Mouse (Mus musculus): Measurements from ENCODE around the gene Sfn.

Gene Sfn

DNA sequence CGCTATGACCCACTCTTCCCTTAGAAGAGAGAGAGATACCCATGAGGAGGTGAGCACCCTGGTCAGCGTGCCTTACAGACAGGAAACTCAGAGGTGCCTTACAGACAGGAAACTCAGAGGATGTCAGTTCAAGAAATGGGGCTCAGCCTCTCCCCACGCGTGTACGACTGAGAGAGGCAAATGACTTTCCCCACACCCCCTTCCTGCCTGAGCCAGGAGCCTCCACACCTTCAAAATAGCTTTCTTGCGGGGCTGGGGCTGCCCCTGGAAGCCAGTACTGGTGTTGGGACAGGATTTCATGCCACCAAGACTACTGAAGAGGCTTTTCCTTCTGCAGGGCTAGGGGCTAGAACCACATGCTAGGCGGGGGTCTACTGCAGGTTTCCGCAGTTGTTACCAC is 18.7 kb upstream of the Sfn start:
- no peak for DNase-seq (ENCODE audit: low read depth)

DNA sequence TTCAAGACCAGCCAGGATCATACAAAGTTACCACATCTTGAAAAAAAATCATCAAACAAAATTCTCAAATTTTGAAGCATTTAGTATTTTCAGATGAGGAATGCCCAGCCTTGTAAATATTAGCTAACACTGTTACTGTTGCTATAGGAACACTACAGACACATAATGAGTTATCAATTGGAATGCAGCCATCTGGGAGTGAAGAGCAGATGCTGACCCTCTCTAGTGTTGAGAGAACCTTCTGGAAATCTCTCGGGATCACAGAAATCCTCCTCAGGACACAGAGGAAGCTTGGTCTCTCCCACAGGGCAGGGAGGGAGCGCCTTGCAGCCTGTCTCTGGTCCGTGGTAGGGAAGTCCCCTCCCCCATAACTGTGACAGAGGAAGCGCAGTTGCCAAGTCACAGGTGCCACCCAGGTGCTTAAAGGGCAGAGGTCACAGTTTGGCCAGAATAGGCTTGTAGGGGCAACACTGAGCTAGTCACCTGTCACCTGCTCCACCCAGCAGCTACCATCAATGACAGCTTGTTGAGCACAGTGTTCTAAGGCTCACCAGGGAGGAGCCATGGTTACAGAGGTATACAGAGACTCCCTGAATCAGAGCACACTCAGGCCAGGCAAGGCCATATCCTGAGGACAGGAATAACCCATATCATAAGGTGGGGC is 17.6 kb upstream of the Sfn start:
- no peak for DNase-seq (ENCODE audit: low read depth)

- DNase-seq (ENCODE audit: low read depth) = no peak
These were observed 16.0 kb upstream of the Sfn start for GRCm38 (mm10) chr4:133617936-133618335.

DNA sequence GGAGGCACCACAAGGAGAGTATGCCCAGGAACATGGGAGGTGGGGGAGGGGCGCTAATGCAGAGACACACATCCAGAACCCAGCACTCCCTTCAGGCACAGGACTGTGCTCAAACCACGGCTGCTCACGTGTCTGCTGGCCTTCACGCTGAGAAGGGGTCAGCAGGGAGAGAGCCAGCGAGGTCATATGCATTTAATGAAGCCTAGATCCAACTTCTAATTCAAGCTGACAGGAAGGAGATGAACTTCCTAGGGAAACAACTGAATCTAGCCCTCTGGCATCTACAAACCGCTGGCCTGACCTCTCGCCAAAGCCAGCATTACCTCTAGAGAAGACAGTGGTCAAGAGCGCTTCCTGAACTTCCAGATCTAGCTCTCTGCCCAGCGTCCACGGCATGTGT is 13.4 kb upstream of the Sfn start:
- no peak for DNase-seq (ENCODE audit: low read depth)

GRCm38 (mm10) chr4:133614274-133614761 is 12.3 kb upstream of the Sfn start:
- DNase-seq (ENCODE audit: low read depth) = no peak

GRCm38 (mm10) chr4:133613867-133614266 is 11.9 kb upstream of the Sfn start:
- no peak for DNase-seq (ENCODE audit: low read depth)

DNA sequence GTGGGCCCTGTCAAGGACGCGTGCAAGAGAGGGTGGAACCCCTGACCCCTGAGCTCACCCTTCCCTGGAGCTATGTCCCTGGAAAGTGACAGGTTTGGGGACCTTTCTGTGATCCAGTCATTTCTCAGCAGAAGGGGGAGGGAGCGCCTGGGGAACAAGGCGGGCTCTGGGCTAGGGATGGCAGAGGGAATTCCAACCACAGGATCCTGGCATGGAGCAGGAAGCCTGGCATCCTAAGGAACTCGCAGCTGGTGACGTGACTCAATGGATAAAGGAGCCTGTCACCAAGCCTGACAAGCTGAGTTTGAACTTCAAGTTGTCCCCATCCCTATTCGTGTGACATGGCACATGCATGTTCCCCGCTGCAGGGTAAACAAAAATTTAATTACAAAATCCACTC is 11.1 kb upstream of the Sfn start:
- DNase-seq (ENCODE audit: low read depth) = no peak

DNA sequence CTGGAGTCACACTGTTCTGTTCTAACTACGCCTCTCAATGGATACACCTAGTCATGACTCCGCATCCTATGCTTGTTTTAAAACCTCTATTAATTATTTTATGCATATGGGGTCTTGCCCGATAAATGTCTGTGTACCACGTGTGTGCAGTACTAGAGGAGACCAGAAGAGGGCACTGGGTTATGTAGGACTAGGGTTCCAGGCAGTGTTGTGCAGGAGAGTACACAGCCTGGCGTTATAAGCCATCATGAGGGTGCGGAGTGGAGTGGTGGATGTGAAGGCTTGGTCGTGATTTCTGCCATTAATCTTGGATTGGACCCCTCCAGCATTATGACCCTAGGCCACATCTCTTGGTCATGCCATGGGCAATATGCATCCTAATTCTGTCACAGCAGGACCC is 10.4 kb upstream of the Sfn start:
- DNase-seq (ENCODE audit: low read depth) = no peak

GRCm38 (mm10) chr4:133611815-133612214 is 9.8 kb upstream of the Sfn start:
- DNase-seq (ENCODE audit: low read depth) = no peak

DNA sequence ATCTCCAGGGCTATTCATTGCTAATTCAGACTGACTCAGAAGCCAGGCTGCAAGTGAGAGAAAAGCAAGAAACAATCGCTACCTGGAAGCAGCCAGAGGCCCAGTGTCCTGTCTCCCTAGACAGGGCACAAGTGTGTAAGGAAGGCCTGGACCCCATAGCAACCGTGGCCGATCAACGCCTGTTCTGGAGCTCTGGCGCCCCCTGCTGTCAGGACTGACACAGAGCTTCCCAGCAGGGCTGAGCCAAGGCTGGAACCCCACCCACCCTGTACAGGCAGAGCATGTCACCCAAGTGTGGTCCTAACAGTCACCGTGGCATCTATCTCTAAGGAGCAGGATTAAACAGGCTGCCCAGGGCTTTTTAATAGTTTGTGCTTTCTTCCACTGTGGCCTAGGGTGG is 7.8 kb upstream of the Sfn start:
- peak; percentile 71 for DNase-seq (ENCODE audit: low read depth)

DNA sequence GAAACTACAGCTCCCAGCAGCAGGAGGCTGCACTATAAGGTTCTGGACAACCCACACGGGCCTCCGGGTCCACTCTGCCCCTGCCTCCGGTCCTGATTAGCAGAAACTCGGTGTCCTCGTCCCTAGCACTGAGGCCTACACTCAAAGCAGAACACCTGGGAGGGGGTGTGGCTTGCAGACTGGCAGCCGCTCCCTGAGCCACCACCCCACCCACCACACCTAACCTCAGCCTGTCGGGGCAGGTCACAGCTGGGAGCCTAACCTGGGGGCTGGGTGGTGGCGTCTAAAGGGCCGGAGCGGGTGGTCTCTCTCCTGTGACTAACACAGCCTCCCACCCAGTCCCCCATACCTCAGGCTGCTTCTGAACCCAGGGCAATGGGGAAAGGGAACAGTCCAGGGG is 5.3 kb upstream of the Sfn start:
- no peak for DNase-seq (ENCODE audit: low read depth)

- DNase-seq (ENCODE audit: low read depth) = no peak
These were observed 3.4 kb upstream of the Sfn start for GRCm38 (mm10) chr4:133605330-133605729.

GRCm38 (mm10) chr4:133604856-133605255 is 2.9 kb upstream of the Sfn start:
- no peak for DNase-seq (ENCODE audit: low read depth)

GRCm38 (mm10) chr4:133604175-133604574 is 2.2 kb upstream of the Sfn start:
- no peak for DNase-seq (ENCODE audit: low read depth)

- DNase-seq (ENCODE audit: low read depth) = no peak
These were observed 1.1 kb upstream of the Sfn start for GRCm38 (mm10) chr4:133603056-133603455.

DNA sequence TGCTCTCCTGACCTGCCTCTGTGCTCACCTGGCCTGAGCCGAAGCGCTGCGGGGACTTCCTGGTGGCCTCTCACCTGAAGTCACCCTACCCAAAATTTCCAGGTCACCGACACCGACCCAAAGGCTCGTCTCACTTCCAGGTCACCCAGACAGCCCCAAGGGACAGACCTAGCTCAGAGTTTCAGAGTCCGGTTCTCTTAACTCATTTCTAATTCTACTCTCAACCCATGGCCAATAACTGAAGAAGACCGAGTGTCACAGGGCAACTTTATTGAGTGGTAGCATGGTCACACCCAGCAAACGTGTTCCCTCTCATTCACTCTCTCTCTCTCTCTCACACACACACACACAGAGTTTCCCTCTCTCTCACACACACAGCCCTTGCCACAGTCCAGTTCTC is 1.7 kb downstream of the Sfn start:
- DNase-seq (ENCODE audit: low read depth) = no peak

DNA sequence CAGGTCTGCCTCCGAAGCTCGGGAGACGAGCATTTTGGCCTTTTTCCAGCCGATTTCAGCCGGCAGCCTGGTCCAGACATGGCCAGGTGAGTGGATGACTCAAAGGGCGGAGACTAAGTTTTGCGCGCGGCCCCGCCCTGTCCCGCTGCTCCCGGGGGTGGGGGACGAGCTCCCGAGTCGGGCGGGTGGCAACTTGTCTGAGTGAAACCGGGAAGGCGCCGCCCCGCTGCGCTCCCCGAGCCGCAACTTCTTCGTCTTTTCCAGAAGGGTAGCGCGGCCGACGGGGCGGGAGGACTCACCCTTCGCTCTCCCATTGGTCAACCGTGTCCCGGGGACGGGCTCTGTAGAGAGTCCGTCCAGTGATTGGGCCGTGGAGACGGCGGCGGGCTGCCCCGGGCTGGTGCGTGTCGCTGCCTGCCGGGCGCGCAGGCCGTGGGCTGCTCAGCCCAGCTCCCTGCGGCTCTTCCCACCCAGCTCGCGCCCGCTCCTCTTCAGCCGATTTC is 2.3 kb downstream of the Sfn start:
- peak; percentile 77 for DNase-seq (ENCODE audit: low read depth)

- no peak for DNase-seq (ENCODE audit: low read depth)
These were observed 2.9 kb downstream of the Sfn start for GRCm38 (mm10) chr4:133599116-133599515.

GRCm38 (mm10) chr4:133598616-133599015 is 3.4 kb downstream of the Sfn start:
- no peak for DNase-seq (ENCODE audit: low read depth)

GRCm38 (mm10) chr4:133596084-133596483 is 5.9 kb downstream of the Sfn start:
- no peak for DNase-seq (ENCODE audit: low read depth)

DNA sequence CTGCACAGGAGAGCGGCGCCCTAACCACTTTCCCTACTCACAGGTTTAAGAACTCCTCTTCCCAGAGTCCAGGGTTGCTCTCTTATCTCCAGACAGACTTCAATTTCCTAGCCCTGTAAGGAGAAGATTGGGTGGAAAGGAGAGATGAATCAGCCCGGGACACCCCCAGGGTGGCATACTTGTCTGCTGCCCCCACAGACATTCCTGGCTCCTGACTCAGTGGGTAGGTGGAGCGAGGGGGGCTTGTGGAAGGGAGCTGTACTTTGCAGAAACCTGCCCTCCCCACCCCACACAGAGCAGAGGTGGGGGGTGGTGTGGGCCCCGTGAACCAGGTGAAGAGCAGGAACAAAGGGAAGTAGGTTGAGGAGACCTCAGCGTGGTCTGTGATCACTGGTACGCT is 6.4 kb downstream of the Sfn start:
- no peak for DNase-seq (ENCODE audit: low read depth)

- DNase-seq (ENCODE audit: low read depth) = no peak
These were observed 9.4 kb downstream of the Sfn start for GRCm38 (mm10) chr4:133592570-133592969.

DNA sequence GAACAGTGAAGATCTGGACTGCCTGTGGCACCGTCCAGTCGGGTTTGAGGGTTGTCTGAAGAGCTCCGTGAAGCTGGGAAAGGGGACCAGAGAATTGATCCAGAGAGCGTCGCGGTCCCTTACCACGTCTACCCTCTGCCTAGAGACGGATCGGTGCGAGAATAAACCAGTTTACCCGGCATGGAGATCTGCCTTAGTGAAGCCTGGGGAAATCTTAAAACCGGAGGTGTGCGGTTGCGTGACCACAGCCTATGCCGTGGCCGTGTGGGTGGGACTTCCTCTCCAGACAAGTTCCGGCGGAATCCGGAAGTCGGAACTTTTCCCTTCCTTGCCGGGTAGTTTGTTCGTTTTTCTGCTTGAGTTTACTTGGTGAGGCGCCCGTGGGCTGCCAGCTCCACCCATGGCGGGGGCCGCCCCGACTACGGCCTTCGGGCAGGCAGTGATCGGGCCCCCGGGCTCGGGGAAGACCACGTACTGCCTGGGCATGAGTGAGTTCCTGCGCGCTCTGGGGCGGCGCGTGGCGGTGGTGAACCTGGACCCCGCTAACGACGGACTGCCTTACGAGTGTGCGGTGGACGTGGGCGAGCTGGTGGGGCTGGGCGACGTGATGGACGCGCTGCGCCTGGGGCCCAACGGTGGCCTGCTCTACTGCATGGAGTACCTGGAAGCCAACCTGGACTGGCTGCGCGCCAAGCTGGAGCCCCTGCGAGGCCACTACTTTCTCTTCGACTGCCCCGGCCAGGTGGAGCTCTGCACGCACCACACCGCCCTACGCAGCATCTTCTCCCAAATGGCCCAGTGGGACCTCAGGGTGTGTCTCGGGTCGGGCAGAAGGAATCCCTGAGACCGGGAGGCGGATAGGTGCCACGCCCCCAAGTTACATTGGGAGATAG is 17.7 kb downstream of the Sfn start, which contains the start of gene Gpn2:
Gpn2 (plus strand) TSS at position 304 of the 893 bp plus-strand sequence.
- peak; percentile 83 for DNase-seq (ENCODE audit: low read depth)

Measured in c-Kit-positive CD71-positive TER-119-negative erythroid progenitor cells, embryonic 14.5 days (primary cell).